8 mouse cellular contexts compared by ENCODE assay signal in genomic region chr11:52765678-52766254, GRCm38 (mm10). TPM values are rescaled to one million over a fixed set of nuclear protein-coding genes. Genes with fewer than 3 reads are reported as not detected.
DNase-seq lines count a peak whose midpoint lies in the region; ATAC-seq and TF ChIP-seq lines count a peak whose summit lies in the region.

No protein-coding gene starts in this region.

- H3K4me3 ChIP-seq in heart, adult 2 months = no peak overlapping the region; the same call in 1 of the 2 replicates
- H3K4me3 ChIP-seq in embryonic facial prominence, embryonic 14.5 days (ENCODE audit: low read depth, low read length) = peak overlapping the region; percentile 53
- peak overlapping the region; percentile 47 for H3K4me3 ChIP-seq in lung, postnatal 0 days (ENCODE audit: low read depth, low read length)

- no peak for TF ChIP-seq POLR2A in heart, adult 2 months (IDR thresholded peaks at IDR 0.05; ENCODE audit: insufficient read depth, low read depth, low read length)

- TF ChIP-seq EP300 in heart, adult 2 months (IDR thresholded peaks at IDR 0.05; ENCODE audit: insufficient read depth, low read depth, low read length) = no peak
- TF ChIP-seq EP300 in lung, postnatal 0 days (IDR thresholded peaks at IDR 0.05) = no peak

- intact Hi-C loops in heart, adult 2 months (cut with DNase I) = loop anchor here (2.0 to 10.0 kb wide), 5 partner anchors 243 to 489 kb away; no protein-coding TSS in a partner anchor
- intact Hi-C loops in heart, postnatal 36 days (cut with DNase I) = loop anchor here (2.0 to 10.0 kb wide), 4 partner anchors 243 to 489 kb away; no protein-coding TSS in a partner anchor

- H3K4me1 ChIP-seq in heart, adult 2 months (ENCODE audit: control insufficient read depth, insufficient read depth, low read length) = no peaks in the 10 kb centered on the region
- H3K4me1 ChIP-seq in embryonic facial prominence, embryonic 14.5 days (ENCODE audit: control insufficient read depth, insufficient read depth, low read length) = peaks cover 9% of the 10 kb centered on the region; the same call in 1 of the 2 replicates
- peaks cover 5% of the 10 kb centered on the region; the same call in 1 of the 2 replicates for H3K4me1 ChIP-seq in lung, postnatal 0 days (ENCODE audit: insufficient read depth, low read depth, low read length)

- peak; percentile 66 for TF ChIP-seq CTCF in heart, adult 2 months (IDR thresholded peaks at IDR 0.05)
- peak; percentile 62 for TF ChIP-seq CTCF in lung, postnatal 0 days (IDR thresholded peaks at IDR 0.05)

- H3K79me2 ChIP-seq in heart, adult 2 months (replicated peaks; ENCODE audit: control insufficient read depth, insufficient read depth, low read length) = no peaks in the 10 kb centered on the region

- WGBS in heart, adult 2 months = 2% methylated on average over 21 of the region's 21 CpGs
- WGBS in embryonic facial prominence, embryonic 14.5 days = 2% methylated on average over 20 of the region's 21 CpGs
- under 1% methylated on average over 21 of the region's 21 CpGs for whole genome bisulfite sequencing in lung, postnatal 0 days

- peak; percentile 7 to 21 for DNase-seq in heart, adult 2 months
- no peak for DNase-seq in heart, adult 11 months
- peak; percentile 81 for DNase-seq in embryonic facial prominence, embryonic 14.5 days (ENCODE audit: low spot score)
- DNase-seq in heart, postnatal 36 days = peak; percentile 14 to 20
- DNase-seq in layer of hippocampus, postnatal 10 days (ENCODE audit: low spot score in 2 of 2) = peak; percentile 54 to 72
- DNase-seq in lung, postnatal 0 days (ENCODE audit: low spot score) = peak; percentile 49
- peak; percentile 24 to 54 for DNase-seq in right cerebral cortex, postnatal 36 days (ENCODE audit: low spot score in 2 of 2)
- no peak for DNase-seq in MN1 (ENCODE audit: low spot score)

- no peak overlapping the region for H3K9ac ChIP-seq in heart, adult 2 months (ENCODE audit: low read depth, low read length)
- 0 out of 2 replicates have a peak overlapping the region, but pooled peaks have one; percentile 59 for H3K9ac ChIP-seq in embryonic facial prominence, embryonic 14.5 days (ENCODE audit: low read depth, low read length)
- H3K9ac ChIP-seq in lung, postnatal 0 days (replicated peaks; ENCODE audit: low read depth) = no peak overlapping the region

- ATAC-seq in embryonic facial prominence, embryonic 14.5 days (ENCODE audit: low read depth) = peak; percentile 51; the same call in 1 of the 2 replicates
- no peak for ATAC-seq in lung, postnatal 0 days

- H3K4me2 ChIP-seq in embryonic facial prominence, embryonic 14.5 days (ENCODE audit: low read depth, low read length) = peak overlapping the region; percentile 99
- peak overlapping the region; percentile 85 for H3K4me2 ChIP-seq in lung, postnatal 0 days (replicated peaks; ENCODE audit: low read depth, low read length)

- H3K27me3 ChIP-seq in heart, adult 2 months (ENCODE audit: control insufficient read depth, insufficient read depth, low read length) = peaks cover 2% of the 10 kb centered on the region; the same call in 1 of the 2 replicates
- H3K27me3 ChIP-seq in embryonic facial prominence, embryonic 14.5 days (replicated peaks; ENCODE audit: control insufficient read depth, insufficient read depth, low read length) = peaks cover 57% of the 10 kb centered on the region
- H3K27me3 ChIP-seq in lung, postnatal 0 days (replicated peaks; ENCODE audit: insufficient read depth, low read length) = peaks cover 25% of the 10 kb centered on the region

- H3K27ac ChIP-seq in heart, adult 2 months = no peak overlapping the region
- no peak overlapping the region for H3K27ac ChIP-seq in embryonic facial prominence, embryonic 14.5 days (replicated peaks; ENCODE audit: low read depth, low read length)
- no peak overlapping the region for H3K27ac ChIP-seq in lung, postnatal 0 days (ENCODE audit: low read length)

- H3K9me3 ChIP-seq in embryonic facial prominence, embryonic 14.5 days (ENCODE audit: control insufficient read depth, low read length) = no peaks in the 10 kb centered on the region
- H3K9me3 ChIP-seq in lung, postnatal 0 days (ENCODE audit: low read length) = no peaks in the 10 kb centered on the region

- H3K36me3 ChIP-seq in heart, adult 2 months (ENCODE audit: control insufficient read depth, insufficient read depth, low read length) = no peaks in the 10 kb centered on the region
- H3K36me3 ChIP-seq in embryonic facial prominence, embryonic 14.5 days (ENCODE audit: control insufficient read depth, insufficient read depth, low read length) = no peaks in the 10 kb centered on the region
- no peaks in the 10 kb centered on the region for H3K36me3 ChIP-seq in lung, postnatal 0 days (ENCODE audit: insufficient read depth, low read length)

RNA-seq across cellular contexts. Expression of gene Fstl4, which starts 1.3 kb away (rescaled TPM):
- 1 to 10 TPM; 3.0 to 4.0 TPM for total RNA-seq in heart, adult 2 months (2021)
- 0.82 and 1.5 TPM in 2 replicates for polyA plus RNA-seq in heart, adult 2 months (2012; rRNA removed)
- 2.9 TPM in 2 replicates for polyA plus RNA-seq in embryonic facial prominence, embryonic 14.5 days (2014; fragmentation: Nextera tagmentation; extraction: Ambion mirVana)
- 1 to 10 TPM; 1.4 to 4.0 TPM for total RNA-seq in heart, postnatal 36 days (2021)
- total RNA-seq in layer of hippocampus, postnatal 10 days (2021) = 1 to 10 TPM; 8.7 to 9.7 TPM
- polyA plus RNA-seq in lung, postnatal 0 days (2015; fragmentation: Nextera tagmentation; extraction: Ambion mirVana) = 1.7 and 2.9 TPM in 2 replicates

Comparison
In these comparisons a context has a peak if more than half of its experiments do, and no peak if none do; other contexts are left out.
1. DNase-seq: peak in heart, adult 2 months (2 of 2), embryonic facial prominence, embryonic 14.5 days (single experiment), heart, postnatal 36 days (2 of 2), layer of hippocampus, postnatal 10 days (2 of 2), lung, postnatal 0 days (single experiment) and right cerebral cortex, postnatal 36 days (2 of 2); none in heart, adult 11 months (single experiment) and MN1 (single experiment).